Mouse (Mus musculus): ENCODE results near the gene Tmem164. TPM values are rescaled to one million over a fixed set of nuclear protein-coding genes. Genes with fewer than 3 reads are reported as not detected.

Gene Tmem164
- polyA plus RNA-seq, 1 experiment, result 14.2 TPM

GRCm38 (mm10) chrX:142721897-142722296 lies 40.7 kb downstream of the Tmem164 start:
- H3K4me3 ChIP-seq (ENCODE audit: insufficient read depth, poor library complexity, severe bottlenecking), result no peak overlapping the region
- no peak overlapping the region for H3ac ChIP-seq (ENCODE audit: control insufficient read depth, insufficient read length, low read depth)
- no peaks in the 10 kb centered on the region for H3K79me2 ChIP-seq (ENCODE audit: control insufficient read depth, insufficient read depth)
- H3K36me3 ChIP-seq (ENCODE audit: control insufficient read depth, insufficient read depth), result peaks cover 4% of the 10 kb centered on the region
- no peaks in the 10 kb centered on the region for H3K79me3 ChIP-seq (ENCODE audit: low read depth)
- no peak for TF ChIP-seq CEBPB (IDR thresholded peaks at IDR 0.05; ENCODE audit: low read depth)
- TF ChIP-seq FOSL1 (IDR thresholded peaks at IDR 0.05; ENCODE audit: insufficient read depth, low read length, poor library complexity, severe bottlenecking), result no peak
- TF ChIP-seq CTCF (IDR thresholded peaks at IDR 0.05; ENCODE audit: control insufficient read depth, insufficient read depth, insufficient read length), result no peak
- no peak for TF ChIP-seq MAX (IDR thresholded peaks at IDR 0.05)
- no peak for TF ChIP-seq MYOD1 (IDR thresholded peaks at IDR 0.05; ENCODE audit: control insufficient read depth, insufficient read length, low read depth)
- TF ChIP-seq USF1 (IDR thresholded peaks at IDR 0.05; ENCODE audit: low read depth), result no peak
- TF ChIP-seq MYOG (IDR thresholded peaks at IDR 0.05; ENCODE audit: control insufficient read depth, extremely low read depth, insufficient read length), result no peak
- H3K27me3 ChIP-seq (ENCODE audit: control insufficient read depth, insufficient read depth, insufficient read length), result no peaks in the 10 kb centered on the region

- peaks cover 1% of the 10 kb centered on the region for H3K36me3 ChIP-seq (ENCODE audit: control insufficient read depth, insufficient read depth)
- no peaks in the 10 kb centered on the region for H3K79me2 ChIP-seq (ENCODE audit: control insufficient read depth, insufficient read depth)
- no peak overlapping the region for H3K4me3 ChIP-seq (ENCODE audit: insufficient read depth, poor library complexity, severe bottlenecking)
- TF ChIP-seq MAX (IDR thresholded peaks at IDR 0.05) (no peak), CEBPB (IDR thresholded peaks at IDR 0.05; ENCODE audit: low read depth) (no peak), MYOG (IDR thresholded peaks at IDR 0.05; ENCODE audit: control insufficient read depth, extremely low read depth, insufficient read length) (no peak), USF1 (IDR thresholded peaks at IDR 0.05; ENCODE audit: low read depth) (no peak), CTCF (IDR thresholded peaks at IDR 0.05; ENCODE audit: control insufficient read depth, insufficient read depth, insufficient read length) (no peak), FOSL1 (IDR thresholded peaks at IDR 0.05; ENCODE audit: insufficient read depth, low read length, poor library complexity, severe bottlenecking) (no peak), MYOD1 (IDR thresholded peaks at IDR 0.05; ENCODE audit: control insufficient read depth, insufficient read length, low read depth) (no peak)
- H3K27me3 ChIP-seq (ENCODE audit: control insufficient read depth, insufficient read depth, insufficient read length), result no peaks in the 10 kb centered on the region
- H3K79me3 ChIP-seq (ENCODE audit: low read depth), result no peaks in the 10 kb centered on the region
- no peak overlapping the region for H3ac ChIP-seq (ENCODE audit: control insufficient read depth, insufficient read length, low read depth)
Measured at GRCm38 (mm10) chrX:142724203-142724602, 43.0 kb downstream of the Tmem164 start.

- Histone ChIP-seq H3ac (ENCODE audit: control insufficient read depth, insufficient read length, low read depth) (no peak overlapping the region), H3K27me3 (ENCODE audit: control insufficient read depth, insufficient read depth, insufficient read length) (no peaks in the 10 kb centered on the region), H3K4me3 (ENCODE audit: insufficient read depth, poor library complexity, severe bottlenecking) (no peak overlapping the region), H3K79me3 (ENCODE audit: low read depth) (no peaks in the 10 kb centered on the region), H3K36me3 (ENCODE audit: control insufficient read depth, insufficient read depth) (no peaks in the 10 kb centered on the region), H3K79me2 (ENCODE audit: control insufficient read depth, insufficient read depth) (no peaks in the 10 kb centered on the region)
- TF ChIP-seq CTCF (IDR thresholded peaks at IDR 0.05; ENCODE audit: control insufficient read depth, insufficient read depth, insufficient read length) (no peak), FOSL1 (IDR thresholded peaks at IDR 0.05; ENCODE audit: insufficient read depth, low read length, poor library complexity, severe bottlenecking) (no peak), MAX (IDR thresholded peaks at IDR 0.05) (no peak), MYOD1 (IDR thresholded peaks at IDR 0.05; ENCODE audit: control insufficient read depth, insufficient read length, low read depth) (no peak), CEBPB (IDR thresholded peaks at IDR 0.05; ENCODE audit: low read depth) (no peak), MYOG (IDR thresholded peaks at IDR 0.05; ENCODE audit: control insufficient read depth, extremely low read depth, insufficient read length) (no peak), USF1 (IDR thresholded peaks at IDR 0.05; ENCODE audit: low read depth) (no peak)
Measured at GRCm38 (mm10) chrX:142725571-142725970, 44.4 kb downstream of the Tmem164 start.

- Histone ChIP-seq H3K79me2 (ENCODE audit: control insufficient read depth, insufficient read depth) (no peaks in the 10 kb centered on the region), H3K79me3 (ENCODE audit: low read depth) (no peaks in the 10 kb centered on the region), H3ac (ENCODE audit: control insufficient read depth, insufficient read length, low read depth) (no peak overlapping the region), H3K4me3 (ENCODE audit: insufficient read depth, poor library complexity, severe bottlenecking) (no peak overlapping the region), H3K27me3 (ENCODE audit: control insufficient read depth, insufficient read depth, insufficient read length) (no peaks in the 10 kb centered on the region), H3K36me3 (ENCODE audit: control insufficient read depth, insufficient read depth) (no peaks in the 10 kb centered on the region)
- TF ChIP-seq MYOG (IDR thresholded peaks at IDR 0.05; ENCODE audit: control insufficient read depth, extremely low read depth, insufficient read length), result no peak
- no peak for TF ChIP-seq CEBPB (IDR thresholded peaks at IDR 0.05; ENCODE audit: low read depth)
- no peak for TF ChIP-seq MAX (IDR thresholded peaks at IDR 0.05)
- no peak for TF ChIP-seq USF1 (IDR thresholded peaks at IDR 0.05; ENCODE audit: low read depth)
- TF ChIP-seq FOSL1 (IDR thresholded peaks at IDR 0.05; ENCODE audit: insufficient read depth, low read length, poor library complexity, severe bottlenecking), result no peak
- no peak for TF ChIP-seq MYOD1 (IDR thresholded peaks at IDR 0.05; ENCODE audit: control insufficient read depth, insufficient read length, low read depth)
- no peak for TF ChIP-seq CTCF (IDR thresholded peaks at IDR 0.05; ENCODE audit: control insufficient read depth, insufficient read depth, insufficient read length)
Measured at GRCm38 (mm10) chrX:142726311-142726710, 45.1 kb downstream of the Tmem164 start.

GRCm38 (mm10) chrX:142727847-142728246 lies 46.6 kb downstream of the Tmem164 start:
- no peaks in the 10 kb centered on the region for H3K79me2 ChIP-seq (ENCODE audit: control insufficient read depth, insufficient read depth)
- no peaks in the 10 kb centered on the region for H3K36me3 ChIP-seq (ENCODE audit: control insufficient read depth, insufficient read depth)
- H3K4me3 ChIP-seq (ENCODE audit: insufficient read depth, poor library complexity, severe bottlenecking), result no peak overlapping the region
- TF ChIP-seq USF1 (IDR thresholded peaks at IDR 0.05; ENCODE audit: low read depth) (no peak), CEBPB (IDR thresholded peaks at IDR 0.05; ENCODE audit: low read depth) (no peak), CTCF (IDR thresholded peaks at IDR 0.05; ENCODE audit: control insufficient read depth, insufficient read depth, insufficient read length) (no peak), MYOD1 (IDR thresholded peaks at IDR 0.05; ENCODE audit: control insufficient read depth, insufficient read length, low read depth) (no peak), MAX (IDR thresholded peaks at IDR 0.05) (no peak), FOSL1 (IDR thresholded peaks at IDR 0.05; ENCODE audit: insufficient read depth, low read length, poor library complexity, severe bottlenecking) (no peak), MYOG (IDR thresholded peaks at IDR 0.05; ENCODE audit: control insufficient read depth, extremely low read depth, insufficient read length) (no peak)
- H3ac ChIP-seq (ENCODE audit: control insufficient read depth, insufficient read length, low read depth), result no peak overlapping the region
- no peaks in the 10 kb centered on the region for H3K27me3 ChIP-seq (ENCODE audit: control insufficient read depth, insufficient read depth, insufficient read length)
- H3K79me3 ChIP-seq (ENCODE audit: low read depth), result no peaks in the 10 kb centered on the region

- TF ChIP-seq CTCF (IDR thresholded peaks at IDR 0.05; ENCODE audit: control insufficient read depth, insufficient read depth, insufficient read length) (no peak), MAX (IDR thresholded peaks at IDR 0.05) (no peak), CEBPB (IDR thresholded peaks at IDR 0.05; ENCODE audit: low read depth) (no peak), MYOG (IDR thresholded peaks at IDR 0.05; ENCODE audit: control insufficient read depth, extremely low read depth, insufficient read length) (no peak), FOSL1 (IDR thresholded peaks at IDR 0.05; ENCODE audit: insufficient read depth, low read length, poor library complexity, severe bottlenecking) (no peak), USF1 (IDR thresholded peaks at IDR 0.05; ENCODE audit: low read depth) (no peak), MYOD1 (IDR thresholded peaks at IDR 0.05; ENCODE audit: control insufficient read depth, insufficient read length, low read depth) (no peak)
- Histone ChIP-seq H3K27me3 (ENCODE audit: control insufficient read depth, insufficient read depth, insufficient read length) (no peaks in the 10 kb centered on the region), H3K36me3 (ENCODE audit: control insufficient read depth, insufficient read depth) (no peaks in the 10 kb centered on the region), H3K79me3 (ENCODE audit: low read depth) (no peaks in the 10 kb centered on the region), H3K79me2 (ENCODE audit: control insufficient read depth, insufficient read depth) (no peaks in the 10 kb centered on the region), H3ac (ENCODE audit: control insufficient read depth, insufficient read length, low read depth) (no peak overlapping the region), H3K4me3 (ENCODE audit: insufficient read depth, poor library complexity, severe bottlenecking) (no peak overlapping the region)
Measured at GRCm38 (mm10) chrX:142729040-142729439, 47.8 kb downstream of the Tmem164 start.
